Mouse (Mus musculus) forebrain, postnatal 0 days (tissue): ENCODE data around the gene Ppp4r3a. TPM values are rescaled to one million over a fixed set of nuclear protein-coding genes. Genes with fewer than 3 reads are reported as not detected.
A peak's percentile ranks its signal among the peaks of the same experiment; 100 is the strongest.

Experiments
- ATAC-seq: fragments of 200-750 bp; cut with Nextera tagmentation; 2 replicates; pipeline ENCODE4 v1.8.0; 2017; ENCODE audit warnings: mild to moderate bottlenecking, moderate library complexity
- DNase-seq: peaks from one replicate; pipeline ENCODE4 v3.0.0-alpha.2; 2015
- H3K27ac ChIP-seq: fragments of 300-500 bp; sonication (generic); 2 replicates; pipeline ENCODE4 v1.5.1; 2014; ENCODE audit warnings: low read depth, mild to moderate bottlenecking, antibody characterized with exemption, low read length, moderate library complexity, mixed read lengths
- H3K27me3 ChIP-seq: fragments of 300-500 bp; sonication (generic); 2 replicates; pipeline ENCODE4 v1.6.1; 2014; ENCODE audit warnings: mild to moderate bottlenecking, low read length, mixed read lengths; ENCODE audit not compliant: insufficient read depth
- H3K36me3 ChIP-seq: fragments of 300-500 bp; sonication (generic); 2 replicates; pipeline ENCODE4 v1.6.1; 2014; ENCODE audit warnings: mild to moderate bottlenecking, moderate library complexity; ENCODE audit not compliant: insufficient read depth
- H3K4me1 ChIP-seq: fragments of 300-500 bp; sonication (generic); 2 replicates; pipeline ENCODE4 v1.6.1; 2014; ENCODE audit warnings: antibody characterized with exemption; ENCODE audit not compliant: insufficient read depth
- H3K4me2 ChIP-seq: fragments of 300-500 bp; sonication (generic); 2 replicates; pipeline ENCODE4 v1.6.1; 2014; ENCODE audit warnings: low read depth, mild to moderate bottlenecking, moderate library complexity
- H3K4me3 ChIP-seq: fragments of 300-500 bp; sonication (generic); 2 replicates; pipeline ENCODE4 v1.5.1; 2014; ENCODE audit warnings: low read depth, low read length, mixed read lengths
- H3K9ac ChIP-seq: fragments of 300-500 bp; sonication (generic); 2 replicates; pipeline ENCODE4 v1.6.1; 2014; ENCODE audit warnings: mild to moderate bottlenecking
- H3K9me3 ChIP-seq: fragments of 300-500 bp; sonication (generic); 2 replicates; pipeline ENCODE4 v1.6.1; 2016; ENCODE audit warnings: low read length
- CTCF ChIP-seq: sonication (generic); IDR thresholded peaks from 2 replicates; pipeline ENCODE4 v1.5.1; 2016; ENCODE audit warnings: antibody characterized with exemption, control low read depth, low read depth
- WGBS: fragments of 180-500 bp; shearing (Covaris S2); extraction: QIAGEN DNeasy Blood & Tissue Kit; methylation state at CpG from one replicate; pipeline ENCODE4 v1.1.7; 2014; 5-methylcytosine and 5-hydroxymethylcytosine counted together
- polyA plus RNA-seq: library from polyadenylated mRNA; unstranded; fragments of >200 nt; fragmentation: Nextera tagmentation; extraction: Ambion mirVana; gene quantifications from 2 replicates; pipeline ENCODE4 v1.2.1, GENCODE M21; 2015
- total RNA-seq: library from RNA; depleted of rRNA; stranded (reverse); fragments of >200 nt; gene quantifications from 2 replicates; pipeline ENCODE4 v1.2.3, GENCODE M21; 2014

Ppp4r3a gene
- total and polyA plus RNA-seq, 2 experiments from 2014 or later = 14.9 to 49.1 TPM

DNA sequence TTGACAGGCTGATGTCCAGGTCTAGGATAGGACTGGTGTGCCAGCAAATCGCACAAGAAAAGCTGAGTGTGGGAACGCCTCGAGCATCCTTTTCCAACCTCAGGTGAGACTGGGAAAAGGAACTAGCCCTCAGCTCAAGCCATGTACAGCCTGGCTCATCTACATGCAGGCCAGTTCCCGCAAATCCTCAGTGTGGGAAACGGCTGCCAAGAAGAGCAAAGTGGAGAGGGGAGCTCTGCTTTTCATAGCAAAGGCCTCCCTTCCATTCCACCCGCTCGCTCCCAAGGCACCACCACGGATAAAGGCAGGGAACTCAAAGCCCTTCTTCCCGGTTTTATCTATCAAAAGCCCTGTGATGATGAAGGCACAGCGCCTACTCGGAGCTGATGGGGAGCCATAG, 60.4 kb downstream of the Ppp4r3a start:
- 46% methylated on average over 11 of the region's 11 CpGs for WGBS
- H3K9me3 ChIP-seq = no peaks in the 10 kb centered on the region
- no peak overlapping the region for H3K4me3 ChIP-seq
- no peak overlapping the region for H3K9ac ChIP-seq
- ATAC-seq (no peak), DNase-seq (no peak)
- H3K36me3 ChIP-seq = peaks cover 15% of the 10 kb centered on the region
- peaks cover 27% of the 10 kb centered on the region for H3K4me1 ChIP-seq
- 0 out of 2 replicates have a peak overlapping the region, but pooled peaks have one; percentile 0 for H3K4me2 ChIP-seq
- no peak for TF ChIP-seq CTCF
- no peak overlapping the region for H3K27ac ChIP-seq
- no peaks in the 10 kb centered on the region for H3K27me3 ChIP-seq

- WGBS = 95% methylated on average over 8 of the region's 8 CpGs
- H3K4me1 ChIP-seq = peaks cover 27% of the 10 kb centered on the region
- H3K9me3 ChIP-seq = no peaks in the 10 kb centered on the region
- H3K27ac ChIP-seq = no peak overlapping the region
- no peak for DNase-seq
- H3K27me3 ChIP-seq = no peaks in the 10 kb centered on the region
- H3K4me3 ChIP-seq = no peak overlapping the region
- no peak for TF ChIP-seq CTCF
- no peak overlapping the region for H3K4me2 ChIP-seq
- ATAC-seq = no peak
- H3K9ac ChIP-seq = no peak overlapping the region
- H3K36me3 ChIP-seq = peaks cover 15% of the 10 kb centered on the region
Observed at GRCm38 (mm10) chr12:101022353-101022752, 61.1 kb downstream of the Ppp4r3a start.

- no peak overlapping the region for H3K4me2 ChIP-seq
- H3K9ac ChIP-seq = no peak overlapping the region
- ATAC-seq (no peak), DNase-seq (no peak)
- 76% methylated on average over 9 of the region's 9 CpGs for WGBS
- H3K27ac ChIP-seq = no peak overlapping the region
- no peaks in the 10 kb centered on the region for H3K27me3 ChIP-seq
- no peak overlapping the region for H3K4me3 ChIP-seq
- no peaks in the 10 kb centered on the region for H3K9me3 ChIP-seq
- H3K4me1 ChIP-seq = peaks cover 26% of the 10 kb centered on the region
- peaks cover 15% of the 10 kb centered on the region for H3K36me3 ChIP-seq
- TF ChIP-seq CTCF = no peak
Observed at GRCm38 (mm10) chr12:101021484-101022226, 61.8 kb downstream of the Ppp4r3a start.

DNA sequence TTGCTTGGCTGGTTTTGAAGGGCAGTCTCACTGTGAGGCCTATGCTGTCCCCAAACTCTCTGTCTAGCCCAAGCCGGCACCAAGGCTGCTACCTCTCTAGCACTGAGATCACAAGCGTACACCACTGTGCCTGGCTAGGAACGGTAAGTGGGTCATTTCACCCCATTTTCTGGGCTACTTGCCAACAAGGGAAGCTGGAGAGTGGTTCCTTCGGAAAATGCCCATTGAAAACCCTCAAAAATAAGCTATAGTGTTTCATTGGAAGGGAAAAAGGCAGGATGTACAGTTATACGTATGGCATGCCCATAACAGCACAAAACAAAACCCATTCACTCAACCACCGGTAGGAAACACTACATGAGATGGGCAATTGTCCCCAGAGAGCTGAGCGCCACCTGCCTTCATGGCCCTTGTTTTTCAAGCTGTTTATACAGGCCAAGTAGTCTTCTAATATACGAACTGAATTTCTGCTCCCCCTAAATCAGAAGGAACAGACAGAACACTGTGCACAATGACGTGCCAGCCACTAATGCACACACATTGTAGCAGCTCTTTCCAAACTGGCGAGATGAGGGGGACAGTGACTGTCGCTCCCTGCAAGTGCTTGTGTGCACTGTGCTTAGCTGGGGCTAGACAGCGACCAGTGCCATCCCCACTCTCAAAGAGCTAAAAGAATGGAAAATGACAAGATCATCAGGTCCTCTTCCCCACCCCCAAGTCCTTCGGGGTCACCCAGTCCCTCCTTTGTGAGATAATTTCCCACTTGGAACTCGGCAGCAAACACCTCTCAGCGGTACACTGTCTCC, 63.1 kb downstream of the Ppp4r3a start:
- Histone ChIP-seq H3K4me2 (no peak overlapping the region), H3K4me1 (peaks cover 25% of the 10 kb centered on the region), H3K27me3 (no peaks in the 10 kb centered on the region), H3K9ac (no peak overlapping the region), H3K36me3 (peaks cover 15% of the 10 kb centered on the region), H3K27ac (no peak overlapping the region), H3K9me3 (no peaks in the 10 kb centered on the region), H3K4me3 (no peak overlapping the region)
- WGBS = 58% methylated on average over 15 of the region's 15 CpGs
- no peak for TF ChIP-seq CTCF
- DNase-seq = no peak
- ATAC-seq = no peak

DNA sequence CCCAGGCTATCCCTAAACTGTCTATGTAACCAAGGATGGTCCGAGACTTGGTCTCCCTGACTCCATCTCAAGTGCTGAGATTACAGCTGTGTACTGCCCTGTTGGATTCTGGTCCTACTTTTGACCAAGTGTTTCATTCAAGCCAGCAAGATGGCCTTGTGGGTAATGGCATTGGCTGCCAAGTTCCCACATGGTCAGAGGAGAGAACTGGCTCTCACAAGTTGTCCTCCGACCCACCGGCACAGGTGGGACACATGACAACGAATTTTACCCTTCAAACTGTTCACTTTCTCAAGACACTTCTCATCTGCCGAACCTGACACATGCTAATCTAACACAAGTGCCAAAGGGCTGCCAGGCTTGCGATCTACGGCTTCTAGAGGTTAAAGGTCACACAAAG, 64.1 kb downstream of the Ppp4r3a start:
- no peak overlapping the region for H3K27ac ChIP-seq
- no peaks in the 10 kb centered on the region for H3K27me3 ChIP-seq
- no peak for TF ChIP-seq CTCF
- DNase-seq = no peak
- peaks cover 18% of the 10 kb centered on the region for H3K4me1 ChIP-seq
- 86% methylated on average over 7 of the region's 7 CpGs for WGBS
- ATAC-seq = no peak
- peaks cover 15% of the 10 kb centered on the region for H3K36me3 ChIP-seq
- no peak overlapping the region for H3K4me3 ChIP-seq
- H3K4me2 ChIP-seq = no peak overlapping the region
- H3K9me3 ChIP-seq = no peaks in the 10 kb centered on the region
- no peak overlapping the region for H3K9ac ChIP-seq

DNA sequence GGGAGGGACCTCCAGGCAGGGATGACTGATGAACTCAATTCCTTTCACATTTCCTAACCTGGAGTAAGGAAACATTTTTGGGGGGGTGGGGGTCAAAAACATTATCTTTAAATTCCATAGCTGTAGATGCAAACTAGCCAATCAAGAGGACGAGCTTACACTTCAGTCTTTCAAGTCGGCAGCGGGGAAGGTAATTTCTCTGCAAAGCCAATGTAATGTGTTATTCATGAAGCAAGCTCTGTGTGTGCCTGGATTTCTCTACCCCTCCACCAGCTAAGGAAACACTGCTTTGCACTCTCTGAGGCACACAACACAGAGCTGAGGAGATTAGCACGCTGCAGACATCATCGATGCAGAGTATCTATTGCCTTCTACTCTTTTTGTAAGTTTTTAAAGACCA, 64.5 kb downstream of the Ppp4r3a start:
- Histone ChIP-seq H3K9me3 (no peaks in the 10 kb centered on the region), H3K27ac (no peak overlapping the region), H3K4me1 (peaks cover 20% of the 10 kb centered on the region; the same call in 1 of the 2 replicates), H3K4me2 (no peak overlapping the region), H3K36me3 (peaks cover 15% of the 10 kb centered on the region), H3K4me3 (no peak overlapping the region), H3K27me3 (no peaks in the 10 kb centered on the region), H3K9ac (no peak overlapping the region)
- WGBS = 31% methylated on average over 5 of the region's 5 CpGs
- no peak for TF ChIP-seq CTCF
- DNase-seq (peak; percentile 33), ATAC-seq (no peak)

GRCm38 (mm10) chr12:101017971-101018371, 65.5 kb downstream of the Ppp4r3a start:
- no peak for TF ChIP-seq CTCF
- no peak for DNase-seq
- WGBS = 36% methylated on average over 6 of the region's 6 CpGs
- Histone ChIP-seq H3K4me2 (peak overlapping the region; percentile 8; the same call in 1 of the 2 replicates), H3K27me3 (no peaks in the 10 kb centered on the region), H3K9me3 (no peaks in the 10 kb centered on the region), H3K27ac (peak overlapping the region; percentile 62; the same call in 1 of the 2 replicates), H3K4me3 (no peak overlapping the region), H3K4me1 (peaks cover 20% of the 10 kb centered on the region; the same call in 1 of the 2 replicates), H3K9ac (0 out of 2 replicates have a peak overlapping the region, but pooled peaks have one; percentile 14), H3K36me3 (peaks cover 15% of the 10 kb centered on the region)
- ATAC-seq = peak; percentile 26; the same call in 1 of the 2 replicates
